Mouse (Mus musculus): ENCODE data around the gene Ppm1h.

Ppm1h gene

GRCm38 (mm10) chr10:122770337-122770736 is 91.8 kb downstream of the Ppm1h start:
- DNase-seq (ENCODE audit: low spot score): no peak

- no peak for DNase-seq (ENCODE audit: low spot score)
Observed at GRCm38 (mm10) chr10:122770987-122771386, 92.4 kb downstream of the Ppm1h start.

DNA sequence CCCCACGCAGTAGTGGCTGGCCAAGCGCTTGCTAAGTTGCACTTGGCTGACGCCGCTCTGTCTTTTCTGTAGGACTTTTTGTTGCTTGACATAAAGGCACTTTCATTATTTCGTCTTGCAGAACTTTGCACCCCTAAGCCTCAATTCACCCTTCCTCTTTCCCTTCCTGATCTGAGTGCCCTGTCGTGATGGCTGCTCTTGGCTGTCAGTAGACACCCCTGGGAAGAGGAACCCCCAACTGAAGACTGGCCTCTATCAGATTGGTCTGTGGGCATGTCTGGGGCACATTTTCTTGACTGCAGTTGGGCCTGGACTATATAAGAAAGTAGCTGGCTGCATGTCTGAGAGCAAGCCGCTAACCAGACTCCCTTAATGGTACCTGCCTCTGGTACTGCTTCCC is 95.6 kb downstream of the Ppm1h start:
- no peak for DNase-seq (ENCODE audit: low spot score)

GRCm38 (mm10) chr10:122777436-122777835 is 98.9 kb downstream of the Ppm1h start:
- DNase-seq (ENCODE audit: low spot score): no peak

- no peak for DNase-seq (ENCODE audit: low spot score)
Observed at GRCm38 (mm10) chr10:122777939-122778655, 99.5 kb downstream of the Ppm1h start.

DNA sequence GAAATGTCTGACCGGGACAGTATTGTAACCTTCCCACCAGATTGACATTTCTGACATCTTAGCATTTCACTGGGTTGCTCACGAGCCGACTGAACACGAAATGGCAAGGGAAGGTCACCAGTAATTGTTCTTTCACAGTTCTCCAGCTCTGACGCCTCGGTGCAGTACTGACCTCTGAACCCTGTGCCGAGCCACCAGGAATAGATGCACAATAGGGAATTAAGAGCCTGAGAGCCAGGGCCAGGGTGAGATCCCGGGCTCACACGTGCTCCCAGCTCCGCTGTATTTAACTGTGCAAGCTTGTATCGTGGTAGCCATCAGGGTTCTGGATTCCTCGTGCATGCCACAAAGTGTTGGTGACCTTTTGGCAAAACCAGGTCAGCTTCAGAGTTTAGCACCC is 100.8 kb downstream of the Ppm1h start:
- DNase-seq (ENCODE audit: low spot score): no peak

- DNase-seq (ENCODE audit: low spot score): no peak
Observed at GRCm38 (mm10) chr10:122782755-122783154, 104.2 kb downstream of the Ppm1h start.

- no peak for DNase-seq (ENCODE audit: low spot score)
Observed at GRCm38 (mm10) chr10:122789648-122790170, 111.1 kb downstream of the Ppm1h start.

DNA sequence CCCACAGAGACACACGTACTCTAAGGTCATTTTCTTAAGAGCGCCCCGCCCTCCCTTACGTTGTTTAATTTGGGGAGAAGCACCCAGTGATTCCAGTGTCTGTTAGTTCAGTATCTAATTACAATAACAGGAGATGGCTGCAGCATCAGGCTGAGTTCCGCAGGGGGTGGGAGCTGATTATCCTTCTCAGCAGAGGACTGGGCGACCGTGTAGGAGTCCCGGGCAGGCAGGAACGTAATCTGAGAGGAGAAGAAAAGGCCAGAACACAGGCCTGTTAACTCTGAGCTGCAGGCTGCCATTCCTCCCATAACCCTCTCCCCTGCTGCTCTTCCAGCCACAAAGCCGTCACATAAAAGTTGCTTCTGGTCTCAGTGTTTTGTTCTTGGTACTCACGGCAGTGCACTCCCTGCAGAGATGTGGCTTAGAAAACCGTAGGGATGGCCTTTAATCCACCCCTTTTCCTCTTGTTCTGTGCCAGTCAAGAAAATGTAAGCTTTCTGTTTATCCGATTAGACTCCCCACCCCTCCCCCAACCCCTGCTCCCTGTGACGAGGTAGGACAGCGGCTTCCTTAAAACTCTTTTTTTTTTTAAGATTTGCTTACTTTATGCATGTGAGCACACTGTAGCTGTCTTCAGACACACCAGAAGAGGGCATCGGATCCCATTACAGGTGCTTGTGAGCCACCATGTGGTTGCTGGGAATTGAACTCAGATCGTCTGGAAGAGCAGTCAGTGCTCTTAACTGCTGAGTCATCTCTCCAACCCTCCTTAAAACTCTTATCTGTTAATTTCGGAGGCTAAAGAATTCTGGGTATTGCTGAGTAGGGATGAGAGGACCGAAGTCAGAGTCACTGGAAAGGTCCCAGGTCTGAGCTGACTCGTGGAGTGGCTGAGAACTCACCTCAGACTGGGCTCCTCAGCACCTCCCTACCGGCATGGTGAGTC is 113.7 kb downstream of the Ppm1h start:
- DNase-seq (ENCODE audit: low spot score): peak; percentile 55

- DNase-seq (ENCODE audit: low spot score): no peak
Observed at GRCm38 (mm10) chr10:122793193-122793592, 114.6 kb downstream of the Ppm1h start.

DNA sequence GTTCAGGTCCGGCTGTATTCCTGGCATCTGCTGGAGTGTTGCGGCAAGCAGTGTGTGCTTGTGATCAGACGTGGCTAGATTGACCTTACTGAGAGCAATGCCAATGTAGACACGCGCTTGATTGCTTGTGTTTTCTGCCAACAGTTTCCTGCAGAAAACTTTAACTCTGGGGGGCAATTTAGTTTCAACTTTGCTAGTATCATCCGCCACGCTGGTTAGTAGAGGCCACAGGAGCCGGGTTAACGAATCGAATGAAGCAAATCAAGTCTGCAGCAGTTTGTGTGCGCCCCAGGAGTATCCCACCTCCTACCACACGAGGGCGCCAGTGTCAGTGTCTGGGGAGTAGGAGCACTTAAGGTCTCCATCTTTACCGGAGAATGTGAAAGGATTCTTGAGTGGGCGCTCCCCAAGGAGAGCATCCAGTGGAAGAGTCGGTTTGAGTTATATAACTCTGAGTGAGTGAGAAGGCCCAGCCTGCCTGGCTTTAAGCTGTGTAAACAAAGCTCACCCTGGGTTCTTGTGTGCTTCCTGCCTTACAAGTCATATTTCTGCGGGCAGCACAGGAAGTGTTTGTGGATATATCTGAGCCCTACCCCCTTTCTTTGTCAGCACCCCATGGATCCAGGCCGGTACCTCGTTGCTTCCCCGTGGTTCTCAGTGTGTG is 115.8 kb downstream of the Ppm1h start:
- peak; percentile 91 for DNase-seq (ENCODE audit: low spot score)

GRCm38 (mm10) chr10:122797955-122798354 is 119.4 kb downstream of the Ppm1h start:
- DNase-seq (ENCODE audit: low spot score): peak; percentile 43

DNA sequence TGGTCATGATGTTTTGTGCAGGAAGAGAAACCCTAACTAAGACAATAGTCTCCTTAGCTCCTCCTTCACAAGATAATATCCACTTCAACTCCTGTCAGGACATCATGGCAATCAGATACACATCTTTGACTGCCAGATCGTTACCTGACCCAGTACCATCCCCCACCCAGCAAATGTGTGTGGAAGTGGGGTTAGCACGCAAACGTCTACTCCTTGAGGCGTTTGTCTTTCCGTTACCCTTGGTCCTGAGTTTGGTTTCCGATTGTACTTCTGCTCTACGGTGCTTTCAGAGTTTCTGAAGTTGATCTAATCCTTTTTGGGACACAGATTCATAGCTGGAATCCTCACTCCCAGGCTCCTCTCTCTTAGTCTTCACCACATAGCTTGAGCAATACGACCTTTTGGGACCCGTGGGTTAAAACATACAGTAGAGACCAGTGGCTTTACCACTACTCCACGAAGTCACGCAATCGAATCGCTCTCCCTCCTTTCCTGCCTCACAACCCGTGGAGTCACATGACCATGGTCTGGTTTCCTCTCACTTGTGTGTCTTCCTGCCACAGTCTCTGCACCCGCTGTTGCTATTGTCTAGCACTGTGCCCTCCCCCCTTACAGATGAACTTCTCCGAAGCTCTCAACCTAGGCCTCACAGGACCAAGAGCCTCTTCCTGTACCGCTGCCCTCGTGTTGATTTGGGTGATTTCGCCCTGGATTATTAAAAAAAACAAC is 121.6 kb downstream of the Ppm1h start:
- peak; percentile 89 for DNase-seq (ENCODE audit: low spot score)

GRCm38 (mm10) chr10:122800732-122801110 is 122.2 kb downstream of the Ppm1h start:
- peak; percentile 54 for DNase-seq (ENCODE audit: low spot score)

GRCm38 (mm10) chr10:122802218-122802617 is 123.7 kb downstream of the Ppm1h start:
- no peak for DNase-seq (ENCODE audit: low spot score)

- no peak for DNase-seq (ENCODE audit: low spot score)
Observed at GRCm38 (mm10) chr10:122802901-122803300, 124.3 kb downstream of the Ppm1h start.

DNA sequence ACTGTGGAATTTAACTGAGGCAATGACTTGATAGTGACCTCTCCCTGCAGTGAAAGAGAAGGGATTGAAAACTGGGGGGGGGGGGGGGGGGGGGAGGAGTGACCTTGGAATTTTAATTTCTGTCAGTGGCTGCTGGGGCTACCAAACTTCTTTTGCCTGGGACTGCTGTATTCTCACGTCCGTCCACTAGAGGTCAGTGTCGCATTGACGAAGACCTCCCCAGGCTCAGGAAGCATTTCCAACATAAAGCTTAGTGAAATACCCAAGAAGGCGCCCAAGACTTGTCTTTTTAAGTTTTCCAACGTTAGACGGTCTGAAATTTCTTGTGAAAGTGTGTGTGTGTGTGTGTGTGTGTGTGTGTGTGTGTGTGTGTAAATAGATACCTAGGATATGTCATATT is 125.3 kb downstream of the Ppm1h start:
- peak; percentile 65 for DNase-seq (ENCODE audit: low spot score)

DNA sequence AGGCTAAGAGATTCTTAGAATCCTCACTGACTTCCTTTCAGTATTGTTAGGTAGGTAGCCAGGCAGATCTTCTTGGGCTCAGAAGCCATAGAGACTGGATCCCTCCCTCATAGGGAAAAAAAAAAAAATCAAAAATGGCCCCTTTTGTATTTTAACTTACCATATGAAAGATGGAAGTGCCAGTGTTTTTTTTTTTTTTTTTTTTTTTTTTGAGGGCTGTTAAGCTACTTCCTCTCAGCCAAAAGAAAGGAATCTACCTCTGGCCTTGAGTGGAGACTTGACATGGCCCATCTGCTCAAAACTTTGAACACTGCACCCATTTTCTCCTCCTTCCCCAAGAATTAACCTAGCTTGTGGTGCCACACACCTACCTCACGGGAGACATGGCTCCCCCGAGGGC is 127.3 kb downstream of the Ppm1h start:
- DNase-seq (ENCODE audit: low spot score): no peak

DNA sequence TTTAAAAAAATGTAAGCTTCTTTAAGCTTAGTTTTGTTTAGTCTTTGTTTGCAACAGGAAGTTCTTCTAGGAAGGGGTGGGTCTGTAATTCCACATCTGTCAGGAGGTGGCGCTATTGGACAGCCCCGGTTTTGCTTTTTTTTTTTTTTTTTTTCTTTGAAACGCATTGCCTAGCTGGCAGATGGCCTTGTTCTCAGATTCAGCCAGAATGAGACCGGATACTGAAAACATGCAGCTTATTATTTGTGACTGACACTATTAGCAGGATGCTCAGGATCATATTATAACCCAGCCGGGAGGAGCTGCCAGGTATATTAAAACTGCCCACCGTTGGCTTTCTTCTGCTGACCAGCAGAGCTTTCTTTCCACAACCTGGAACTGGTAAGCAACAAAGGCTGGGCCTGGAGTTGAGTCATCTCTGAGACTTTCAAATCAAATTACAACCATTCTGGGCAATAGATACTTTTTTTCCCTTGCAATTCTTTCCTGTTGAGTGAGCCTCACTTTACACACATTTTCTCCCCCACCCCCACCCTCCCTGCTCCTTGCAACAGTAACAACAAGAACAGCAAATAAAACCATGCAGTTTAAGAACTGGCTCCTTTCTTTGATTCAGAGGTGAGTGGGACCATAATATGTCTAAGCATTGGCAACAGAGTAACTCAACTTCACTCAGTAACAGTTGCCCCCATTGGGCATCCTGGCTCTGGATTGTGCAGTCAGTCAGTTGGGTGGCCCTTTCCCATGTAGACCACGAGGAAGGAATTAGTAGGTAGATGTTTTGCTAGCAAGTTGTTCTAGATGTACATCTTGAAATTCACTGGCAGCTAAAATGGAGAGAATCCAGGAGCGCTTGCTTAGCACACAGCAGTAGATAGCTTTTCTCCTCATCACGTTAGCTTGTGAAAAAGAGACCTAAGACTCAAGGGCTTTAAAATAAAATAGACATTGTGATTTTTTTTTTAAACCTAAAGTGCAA is 128.9 kb downstream of the Ppm1h start:
- DNase-seq (ENCODE audit: low spot score): peak; percentile 75

- no peak for DNase-seq (ENCODE audit: low spot score)
Observed at GRCm38 (mm10) chr10:122808186-122808585, 129.6 kb downstream of the Ppm1h start.
